Mouse (Mus musculus): ENCODE measurements around the gene Rgs3. TPM values are rescaled to one million over a fixed set of nuclear protein-coding genes. Genes with fewer than 3 reads are reported as not detected.
A peak's percentile ranks its signal among the peaks of the same experiment; 100 is the strongest.

Rgs3 gene
- total RNA-seq, 1 experiment from 2014 or later, result 6.2 TPM

- no peak for ATAC-seq (replicated peaks; ENCODE audit: low read depth, poor library complexity, severe bottlenecking)
These were observed 144.6 kb downstream of the Rgs3 start for GRCm38 (mm10) chr4:62704204-62704603.

DNA sequence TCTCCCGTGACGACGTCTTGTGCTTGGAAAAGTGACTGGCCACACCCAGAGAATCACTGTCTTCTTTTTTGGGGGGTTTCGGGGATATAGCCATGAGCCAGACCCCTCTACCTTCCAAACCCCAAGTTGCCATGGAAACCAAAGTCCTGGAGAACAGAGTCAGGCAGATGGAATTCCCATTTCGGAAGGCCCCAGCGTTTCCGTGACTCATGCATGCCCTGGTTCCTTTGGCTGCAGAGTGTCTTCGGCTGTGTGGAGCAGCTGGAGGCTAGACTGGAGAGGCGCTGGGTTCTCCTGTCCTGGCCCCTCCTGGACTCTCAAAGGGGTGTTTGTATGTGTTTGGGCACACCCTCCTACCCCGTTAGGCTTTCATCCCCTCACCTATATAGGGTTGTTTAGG, 145.4 kb downstream of the Rgs3 start:
- ATAC-seq (replicated peaks; ENCODE audit: low read depth, poor library complexity, severe bottlenecking), result no peak

- ATAC-seq (replicated peaks; ENCODE audit: low read depth, poor library complexity, severe bottlenecking), result no peak
These were observed 146.1 kb downstream of the Rgs3 start for GRCm38 (mm10) chr4:62705749-62706148.

GRCm38 (mm10) chr4:62708084-62708483, 148.4 kb downstream of the Rgs3 start:
- ATAC-seq (replicated peaks; ENCODE audit: low read depth, poor library complexity, severe bottlenecking), result no peak

- peak; percentile 80 for ATAC-seq (replicated peaks; ENCODE audit: low read depth, poor library complexity, severe bottlenecking)
These were observed 149.3 kb downstream of the Rgs3 start for GRCm38 (mm10) chr4:62708994-62709393.

GRCm38 (mm10) chr4:62709448-62709847, 149.8 kb downstream of the Rgs3 start:
- peak; percentile 54; the same call in 1 of the 2 replicates for ATAC-seq (replicated peaks; ENCODE audit: low read depth, poor library complexity, severe bottlenecking)

DNA sequence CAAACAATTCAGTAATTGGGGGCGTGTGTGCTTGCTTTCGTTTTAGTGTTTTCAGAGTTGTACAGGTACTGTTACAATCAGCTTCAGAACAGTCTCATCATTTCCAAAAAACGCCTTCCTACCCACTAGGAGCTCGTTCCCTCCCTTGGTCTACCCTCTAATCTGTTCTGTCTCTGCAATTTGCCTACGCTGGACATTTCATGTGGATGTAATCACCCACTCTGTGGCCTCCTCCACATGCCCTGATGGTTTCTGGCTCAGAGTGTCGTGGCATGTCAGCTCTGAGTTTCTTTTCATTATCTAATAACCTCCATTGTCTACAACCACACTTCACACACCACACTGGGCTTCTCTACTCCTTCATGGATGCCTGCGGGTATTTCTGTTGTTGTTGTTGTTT, 151.5 kb downstream of the Rgs3 start:
- no peak for ATAC-seq (replicated peaks; ENCODE audit: low read depth, poor library complexity, severe bottlenecking)

DNA sequence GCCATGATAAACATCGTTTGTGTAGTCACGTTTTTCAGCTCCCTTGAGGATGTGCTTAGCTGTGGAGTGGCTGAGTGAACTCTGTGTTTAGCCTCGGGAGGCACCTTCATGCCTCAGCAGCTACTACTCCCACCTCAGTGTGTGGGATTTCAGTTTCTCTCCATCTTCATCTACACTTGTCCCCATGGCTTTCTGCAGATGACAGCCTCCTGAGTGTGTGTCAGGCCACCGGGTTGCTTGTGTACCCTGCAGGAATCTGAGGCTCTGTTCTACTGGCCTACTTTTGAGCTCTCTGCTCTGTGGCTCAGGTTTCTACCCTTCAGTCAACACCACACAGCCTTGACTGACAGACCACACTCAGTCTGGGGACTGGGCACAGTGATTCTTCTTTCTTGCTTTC, 151.9 kb downstream of the Rgs3 start:
- no peak for ATAC-seq (replicated peaks; ENCODE audit: low read depth, poor library complexity, severe bottlenecking)

- ATAC-seq (replicated peaks; ENCODE audit: low read depth, poor library complexity, severe bottlenecking), result no peak
These were observed 161.2 kb downstream of the Rgs3 start for GRCm38 (mm10) chr4:62720861-62721260.

DNA sequence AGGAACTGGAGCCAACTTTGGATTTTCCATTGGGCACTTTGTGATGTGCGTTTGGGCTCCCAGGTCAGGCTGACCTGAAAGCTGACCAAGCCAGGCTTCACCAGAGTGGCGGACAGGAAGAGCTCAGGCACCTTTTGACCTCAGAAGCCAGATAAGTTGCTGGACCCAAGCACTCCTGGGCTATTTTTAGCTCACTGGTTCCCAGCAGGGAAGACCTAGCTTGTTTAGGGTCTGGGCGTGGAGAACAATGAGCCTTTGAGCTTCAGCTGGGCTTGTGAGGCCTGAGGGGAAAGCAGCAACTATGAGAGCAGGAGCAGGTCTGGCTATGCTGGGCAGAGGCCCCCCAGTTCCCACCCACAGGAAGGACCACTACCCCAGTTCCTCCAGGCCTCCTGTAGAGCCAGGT, 162.4 kb downstream of the Rgs3 start:
- ATAC-seq (replicated peaks; ENCODE audit: low read depth, poor library complexity, severe bottlenecking), result no peak

DNA sequence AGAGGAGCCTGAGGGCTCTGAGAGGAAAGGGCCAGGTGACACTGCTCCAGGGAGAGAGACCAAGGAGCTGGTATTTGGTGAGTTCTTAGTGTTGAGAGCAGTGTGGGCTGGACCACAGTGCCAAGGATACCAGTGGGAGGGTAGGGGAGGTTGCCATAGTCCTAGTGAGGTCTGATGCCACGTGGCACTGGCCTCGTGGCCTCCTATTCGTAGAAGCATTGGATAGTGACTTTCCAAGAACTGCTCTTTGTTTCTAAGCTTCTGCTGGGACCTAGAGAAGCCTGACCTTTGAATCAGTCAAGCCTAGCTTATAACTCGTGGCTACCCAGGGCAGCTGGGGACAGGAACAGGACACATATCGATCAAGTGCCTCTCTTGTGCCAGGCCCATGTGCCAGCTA, 164.1 kb downstream of the Rgs3 start:
- ATAC-seq (replicated peaks; ENCODE audit: low read depth, poor library complexity, severe bottlenecking), result no peak

DNA sequence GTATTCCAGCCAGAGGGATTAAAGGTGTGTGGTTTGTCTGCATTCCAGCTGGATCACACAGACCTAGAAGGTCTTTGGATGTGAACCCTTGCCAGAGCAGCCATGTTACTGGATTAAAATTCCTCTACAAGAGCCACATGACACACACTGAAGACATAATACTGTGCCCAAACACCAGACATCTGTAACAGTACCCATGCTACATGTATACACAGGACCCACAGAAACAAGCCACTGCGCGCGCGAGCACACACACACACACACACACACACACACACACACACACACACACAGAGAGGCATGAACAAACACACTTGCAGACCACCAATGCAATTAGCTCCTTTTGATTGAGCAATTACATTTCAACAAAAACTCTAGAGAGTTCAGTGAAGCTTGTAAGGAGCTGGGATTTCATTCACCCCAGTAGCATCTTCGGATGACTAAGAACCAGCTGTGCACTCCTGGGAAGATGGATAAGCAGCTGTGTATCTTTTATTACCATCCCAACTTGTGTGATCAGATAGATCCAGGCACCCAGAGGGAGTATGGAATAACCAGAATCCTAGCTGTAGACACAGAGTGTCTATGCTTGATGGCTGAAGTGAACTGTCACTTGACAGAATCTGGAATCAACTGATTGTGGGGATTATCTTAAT, 166.8 kb downstream of the Rgs3 start:
- no peak for ATAC-seq (replicated peaks; ENCODE audit: low read depth, poor library complexity, severe bottlenecking)

DNA sequence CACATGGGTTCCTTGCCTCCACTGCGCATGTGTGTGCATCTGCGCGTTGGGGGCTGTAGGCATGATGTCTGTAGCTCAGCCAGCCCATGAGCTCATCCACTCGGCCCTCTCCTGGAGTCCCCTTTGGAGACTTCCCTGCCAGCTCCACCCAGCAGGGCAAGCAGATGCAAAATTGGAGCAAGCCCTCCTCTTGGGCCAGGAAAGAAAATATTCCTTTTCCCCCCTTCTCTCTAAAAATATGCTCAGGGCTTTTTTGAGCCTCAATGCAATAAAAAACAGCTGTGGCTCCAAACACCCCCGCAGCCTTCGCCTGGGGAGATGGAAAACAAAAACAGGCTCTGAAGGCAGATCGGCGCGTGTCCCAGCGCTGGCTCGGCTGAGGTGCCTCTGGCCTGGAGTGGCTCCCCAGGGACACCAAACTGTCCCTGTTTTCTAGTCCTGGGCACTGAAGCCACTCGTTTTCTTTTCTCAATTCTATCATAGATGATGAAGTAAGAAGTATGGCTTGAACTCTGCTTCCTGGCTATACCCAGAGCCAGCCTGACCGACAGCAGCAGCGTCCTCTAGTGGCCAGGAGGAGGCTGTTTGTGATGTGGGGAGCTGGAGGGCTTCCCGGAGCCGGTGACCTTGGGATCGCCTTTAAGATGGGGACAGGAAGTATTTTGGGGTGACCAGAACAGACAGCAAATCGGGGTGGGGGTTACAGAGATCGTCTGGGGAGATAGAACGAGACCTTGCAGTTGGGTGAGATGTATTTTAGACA, 168.1 kb downstream of the Rgs3 start:
- no peak for ATAC-seq (replicated peaks; ENCODE audit: low read depth, poor library complexity, severe bottlenecking)

- no peak for ATAC-seq (replicated peaks; ENCODE audit: low read depth, poor library complexity, severe bottlenecking)
These were observed 168.8 kb downstream of the Rgs3 start for GRCm38 (mm10) chr4:62728471-62728870.

- peak; percentile 52 for ATAC-seq (replicated peaks; ENCODE audit: low read depth, poor library complexity, severe bottlenecking)
These were observed 169.5 kb downstream of the Rgs3 start for GRCm38 (mm10) chr4:62729191-62729590.

GRCm38 (mm10) chr4:62729941-62730340, 170.3 kb downstream of the Rgs3 start:
- no peak for ATAC-seq (replicated peaks; ENCODE audit: low read depth, poor library complexity, severe bottlenecking)

DNA sequence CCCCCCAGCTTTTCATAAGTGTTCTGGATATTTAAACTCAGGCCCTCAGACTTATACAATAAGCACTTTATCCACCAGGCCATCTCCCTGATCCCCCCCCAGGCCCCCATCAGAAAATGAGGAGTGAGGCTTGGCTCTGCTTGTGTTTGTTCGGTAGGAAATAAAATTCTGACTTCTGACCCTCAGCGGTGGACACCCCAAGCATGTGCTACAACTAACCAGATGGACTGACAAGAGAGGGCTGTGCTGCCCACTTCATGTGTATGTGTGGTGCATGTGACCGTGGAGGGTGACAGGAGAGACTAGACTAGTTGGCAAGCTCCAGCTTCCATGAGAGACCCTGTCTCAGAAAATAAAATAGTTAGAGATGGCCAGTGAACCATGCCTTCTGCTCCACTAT, 171.2 kb downstream of the Rgs3 start:
- ATAC-seq (replicated peaks; ENCODE audit: low read depth, poor library complexity, severe bottlenecking), result no peak

GRCm38 (mm10) chr4:62731531-62732063, 171.9 kb downstream of the Rgs3 start:
- no peak for ATAC-seq (replicated peaks; ENCODE audit: low read depth, poor library complexity, severe bottlenecking)

DNA sequence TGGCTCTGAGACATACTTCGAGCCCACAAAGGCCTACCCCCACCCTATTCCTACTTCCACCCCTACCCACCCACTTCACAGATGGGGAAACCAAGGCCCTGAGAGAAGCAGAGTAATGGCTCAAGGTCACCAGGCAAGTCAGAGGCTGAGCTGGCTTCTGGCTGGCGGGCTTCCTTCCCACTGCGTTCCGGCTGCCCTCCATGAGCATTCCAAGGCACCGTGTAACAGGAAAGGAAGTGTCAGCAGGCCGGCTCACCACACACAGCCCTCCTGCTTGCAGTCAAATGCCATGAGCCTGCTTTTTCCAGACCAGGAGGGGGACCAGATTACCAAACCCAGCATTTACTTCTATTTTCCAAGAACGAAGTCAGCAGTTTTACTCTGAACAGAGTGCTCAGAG, 172.4 kb downstream of the Rgs3 start:
- no peak for ATAC-seq (replicated peaks; ENCODE audit: low read depth, poor library complexity, severe bottlenecking)

DNA sequence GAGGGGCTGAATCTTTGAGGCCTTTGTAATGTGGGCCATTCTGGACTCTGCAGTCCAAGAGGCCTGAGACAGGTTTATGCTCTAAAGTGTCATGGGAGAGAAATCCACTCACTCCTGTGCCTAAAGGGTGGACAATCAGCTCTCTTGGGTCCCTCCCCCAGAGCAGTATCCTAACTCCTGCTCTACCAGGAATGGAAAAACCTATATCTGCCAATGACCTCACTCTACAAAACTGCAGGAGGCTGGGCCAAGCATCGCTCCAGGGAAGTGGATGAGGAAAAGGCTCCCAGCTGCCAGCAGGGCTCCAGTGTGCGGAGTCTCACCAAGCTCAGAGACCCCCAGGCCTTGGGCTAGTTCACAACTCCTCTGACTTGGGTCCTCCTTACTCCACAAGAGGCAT, 173.2 kb downstream of the Rgs3 start:
- no peak for ATAC-seq (replicated peaks; ENCODE audit: low read depth, poor library complexity, severe bottlenecking)

DNA sequence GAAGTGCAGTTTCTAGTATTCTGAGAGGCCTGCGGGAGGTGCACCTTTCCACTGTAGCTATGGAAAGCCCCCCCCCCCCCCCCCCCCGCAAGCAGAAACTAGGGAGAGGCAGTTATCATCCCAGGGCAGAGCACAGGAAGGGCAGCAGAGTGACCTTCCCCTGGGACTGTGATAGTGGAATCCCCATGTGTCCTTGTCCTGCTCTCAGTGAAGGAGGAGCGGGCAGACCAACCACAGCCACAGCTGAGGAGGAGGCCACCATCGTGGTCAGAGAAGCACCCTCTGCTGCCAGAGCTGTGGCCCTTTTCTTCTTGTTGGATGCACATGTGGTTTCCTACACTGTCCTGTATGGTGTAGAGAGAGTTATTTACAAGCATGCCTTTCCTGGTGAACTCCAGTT, 174.3 kb downstream of the Rgs3 start:
- 0 out of 2 replicates have a peak, but pooled peaks have one; percentile 12 for ATAC-seq (replicated peaks; ENCODE audit: low read depth, poor library complexity, severe bottlenecking)
